Mouse (Mus musculus) MEL (cell line): ENCODE data around the gene Hoxa3. TPM values are rescaled to one million over a fixed set of nuclear protein-coding genes. Genes with fewer than 3 reads are reported as not detected.

Experiments used
- DNase-seq: peaks from one replicate; pipeline ENCODE4 v3.0.0; 2011; ENCODE audit warnings: low read depth, low spot score
- H3K27ac ChIP-seq: 2 replicates; pipeline ENCODE4 v1.5.1; 2012; ENCODE audit warnings: low read depth, mild to moderate bottlenecking, control low read depth, low read length, moderate library complexity; ENCODE audit not compliant: control insufficient read depth
- H3K27me3 ChIP-seq, 2 experiments: fragments of 150-350 bp in 1 of 2; sonication (generic) in 1 of 2; 2 replicates each; pipeline ENCODE4 v1.6.1; 2012; ENCODE audit warnings: low read length in 2 of 2, mild to moderate bottlenecking in 2 of 2, improper control_type of control experiment in 1 of 2, moderate library complexity in 1 of 2; ENCODE audit not compliant: insufficient read depth in 2 of 2, control insufficient read depth in 1 of 2
- H3K36me3 ChIP-seq, 2 experiments: 2 replicates each; pipeline ENCODE4 v1.6.1; 2012 to 2014; ENCODE audit warnings: low read length in 2 of 2, improper control_type of control experiment in 1 of 2, inconsistent platforms in 1 of 2, mild to moderate bottlenecking in 1 of 2; ENCODE audit not compliant: insufficient read depth in 2 of 2, control insufficient read depth in 1 of 2
- H3K4me1 ChIP-seq, 2 experiments: fragments of 150-350 bp in 1 of 2; sonication (generic) in 1 of 2; 2 replicates each; pipeline ENCODE4 v1.6.1; 2012; ENCODE audit warnings: low read length in 2 of 2, improper control_type of control experiment in 1 of 2, mild to moderate bottlenecking in 1 of 2; ENCODE audit not compliant: insufficient read depth in 2 of 2, control insufficient read depth in 1 of 2
- H3K4me3 ChIP-seq, 2 experiments: fragments of 150-350 bp in 1 of 2; sonication (generic) in 1 of 2; 2 replicates each; pipeline ENCODE4 v1.5.1; 2012; ENCODE audit warnings: low read depth in 2 of 2, low read length in 2 of 2, mild to moderate bottlenecking in 2 of 2, moderate library complexity in 2 of 2, control low read depth in 1 of 2, improper control_type of control experiment in 1 of 2; ENCODE audit not compliant: control insufficient read depth in 1 of 2, insufficient read depth in 1 of 2
- H3K79me2 ChIP-seq: 2 replicates; pipeline ENCODE4 v1.6.1; 2012; ENCODE audit warnings: mild to moderate bottlenecking, low read length, moderate library complexity; ENCODE audit not compliant: control insufficient read depth, poor library complexity, insufficient read depth
- H3K9ac ChIP-seq: 2 replicates; pipeline ENCODE4 v1.6.1; 2012; ENCODE audit warnings: low read depth, mild to moderate bottlenecking, control low read depth, low read length, moderate library complexity; ENCODE audit not compliant: control insufficient read depth, poor library complexity, severe bottlenecking
- H3K9me3 ChIP-seq: fragments of 150-350 bp; sonication (generic); replicated peaks from 2 replicates; pipeline ENCODE4 v1.6.1; 2012; ENCODE audit warnings: mild to moderate bottlenecking, low read length, improper control_type of control experiment, moderate library complexity; ENCODE audit not compliant: insufficient read depth
- ETS1 ChIP-seq: IDR thresholded peaks from 2 replicates; pipeline ENCODE4 v1.6.1; 2012; ENCODE audit warnings: low read depth, mild to moderate bottlenecking, inconsistent platforms, low read length, improper control_type of control experiment, moderate library complexity
- HCFC1 ChIP-seq: IDR thresholded peaks from 2 replicates; pipeline ENCODE4 v1.6.1; 2012; ENCODE audit warnings: low read depth, mild to moderate bottlenecking, inconsistent platforms, low read length, improper control_type of control experiment, moderate library complexity
- KAT2A ChIP-seq: conservative IDR thresholded peaks from 2 replicates; pipeline ENCODE4 v1.6.1; 2012; ENCODE audit warnings: low read depth, low read length, improper control_type of control experiment, inconsistent platforms
- MAFK ChIP-seq: IDR thresholded peaks from 2 replicates; pipeline ENCODE4 v1.6.1; 2011; ENCODE audit warnings: low read depth, mild to moderate bottlenecking, low read length, improper control_type of control experiment, borderline replicate concordance
- MAZ ChIP-seq: IDR thresholded peaks from 2 replicates; pipeline ENCODE4 v1.6.1; 2012; ENCODE audit warnings: low read depth, mild to moderate bottlenecking, inconsistent platforms, low read length, improper control_type of control experiment
- MYB ChIP-seq: IDR thresholded peaks from 2 replicates; pipeline ENCODE4 v1.6.1; 2011; ENCODE audit warnings: mild to moderate bottlenecking, low read depth, low read length, improper control_type of control experiment
- RAD21 ChIP-seq: IDR thresholded peaks from 2 replicates; pipeline ENCODE4 v1.6.1; 2011; ENCODE audit warnings: mild to moderate bottlenecking, low read depth, low read length, improper control_type of control experiment
- RCOR1 ChIP-seq: IDR thresholded peaks from 2 replicates; pipeline ENCODE4 v1.6.1; 2012; ENCODE audit warnings: low read depth, mild to moderate bottlenecking, inconsistent platforms, low read length, improper control_type of control experiment
- ZMIZ1 ChIP-seq: IDR thresholded peaks from 2 replicates; pipeline ENCODE4 v1.6.1; 2012; ENCODE audit warnings: low read depth, mild to moderate bottlenecking, inconsistent platforms, low read length, improper control_type of control experiment, moderate library complexity
- ZNF384 ChIP-seq: IDR thresholded peaks from 2 replicates; pipeline ENCODE4 v1.6.1; 2012; ENCODE audit warnings: low read depth, mild to moderate bottlenecking, inconsistent platforms, low read length, improper control_type of control experiment
- polyA plus RNA-seq, 2 experiments: library from polyadenylated mRNA; stranded (reverse) in 1 of 2; unstranded in 1 of 2; fragments of >175 nt in 1 of 2; fragments of >200 nt in 1 of 2; gene quantifications; 2 replicates each; pipeline versions ENCODE4 v1.2.1 to v1.2.4; 2012; ENCODE audit warnings: low replicate concordance in 2 of 2, low read depth in 1 of 2; ENCODE audit not compliant: insufficient read length in 2 of 2, insufficient read depth in 1 of 2, missing spikeins in 1 of 2
- total RNA-seq: library from RNA; depleted of rRNA; stranded (reverse); fragments of 300-350 nt; gene quantifications from 2 replicates; pipeline ENCODE4 v1.2.3, GENCODE M21; 2012

The Hoxa3 gene
- total and polyA plus RNA-seq, 3 experiments: not detected

- Histone ChIP-seq H3K4me3 (no peak within 1 kb of the TSS), H3K4me1 (no peaks in the 10 kb centered on the region), H3K79me2 (no peaks in the 10 kb centered on the region), H3K9ac (no peak within 1 kb of the TSS), H3K36me3 (no peaks in the 10 kb centered on the region), H3K27me3 (no peaks in the 10 kb centered on the region), H3K27ac (no peak within 1 kb of the TSS), H3K9me3 (no peaks in the 10 kb centered on the region)
- TF ChIP-seq ETS1 (no peak), RCOR1 (no peak)
- DNase-seq: no peak
These were observed 32.6 kb upstream of the Hoxa3 start, which contains the start of gene Hoxa11 for GRCm38 (mm10) chr6:52245757-52246142. Gene Hoxa11, minus strand, starts transcription at chr6:52245810.

GRCm38 (mm10) chr6:52245040-52245756 is 32.1 kb upstream of the Hoxa3 start:
- Histone ChIP-seq H3K4me3 (no peak overlapping the region), H3K9ac (no peak overlapping the region), H3K79me2 (no peaks in the 10 kb centered on the region), H3K27ac (no peak overlapping the region), H3K9me3 (no peaks in the 10 kb centered on the region), H3K27me3 (no peaks in the 10 kb centered on the region), H3K36me3 (no peaks in the 10 kb centered on the region), H3K4me1 (no peaks in the 10 kb centered on the region)
- TF ChIP-seq KAT2A: no peak
- no peak for TF ChIP-seq RAD21
- DNase-seq: no peak

GRCm38 (mm10) chr6:52244471-52245039 is 31.4 kb upstream of the Hoxa3 start:
- Histone ChIP-seq H3K9ac (no peak overlapping the region), H3K36me3 (no peaks in the 10 kb centered on the region), H3K9me3 (no peaks in the 10 kb centered on the region), H3K4me3 (no peak overlapping the region), H3K27me3 (no peaks in the 10 kb centered on the region), H3K4me1 (no peaks in the 10 kb centered on the region), H3K79me2 (no peaks in the 10 kb centered on the region), H3K27ac (no peak overlapping the region)
- no peak for TF ChIP-seq ZMIZ1
- TF ChIP-seq MAZ: no peak
- TF ChIP-seq RAD21: no peak
- no peak for TF ChIP-seq ZNF384
- no peak for TF ChIP-seq MAFK
- no peak for TF ChIP-seq MYB
- no peak for TF ChIP-seq HCFC1
- DNase-seq: no peak
